Mouse (Mus musculus): ENCODE data around the gene Trp53i11. TPM values are rescaled to one million over a fixed set of nuclear protein-coding genes. Genes with fewer than 3 reads are reported as not detected.

Gene Trp53i11
- polyA plus RNA-seq, 1 experiment from 2014 or later = 77.0 TPM

GRCm38 (mm10) chr2:93175721-93176120, 11.6 kb upstream of the Trp53i11 start:
- DNase-seq (ENCODE audit: extremely low spot score, low spot score) = no peak
- H3K27ac ChIP-seq = peak overlapping the region; percentile 81
- H3K4me1 ChIP-seq = peaks cover 92% of the 10 kb centered on the region
- no peaks in the 10 kb centered on the region for H3K9me3 ChIP-seq
- WGBS = 65% methylated on average over 2 of the region's 2 CpGs
- H3K27me3 ChIP-seq (ENCODE audit: poor library complexity, severe bottlenecking) = peaks cover 77% of the 10 kb centered on the region
- H3K36me3 ChIP-seq (replicated peaks) = no peaks in the 10 kb centered on the region
- H3K4me3 ChIP-seq = no peak overlapping the region

- no peaks in the 10 kb centered on the region for H3K9me3 ChIP-seq
- peak overlapping the region; percentile 81 for H3K27ac ChIP-seq
- H3K27me3 ChIP-seq (ENCODE audit: poor library complexity, severe bottlenecking) = peaks cover 77% of the 10 kb centered on the region
- peaks cover 88% of the 10 kb centered on the region for H3K4me1 ChIP-seq
- 17% methylated on average over 4 of the region's 4 CpGs for WGBS
- no peak for DNase-seq (ENCODE audit: extremely low spot score, low spot score)
- peak overlapping the region; percentile 40; the same call in 1 of the 2 replicates for H3K4me3 ChIP-seq
- no peaks in the 10 kb centered on the region for H3K36me3 ChIP-seq (replicated peaks)
Measured at GRCm38 (mm10) chr2:93176193-93176798, 11.1 kb upstream of the Trp53i11 start.

GRCm38 (mm10) chr2:93176871-93177667, 10.3 kb upstream of the Trp53i11 start:
- no peaks in the 10 kb centered on the region for H3K36me3 ChIP-seq (replicated peaks)
- peak overlapping the region; percentile 40 for H3K4me3 ChIP-seq
- peak overlapping the region; percentile 81 for H3K27ac ChIP-seq
- H3K9me3 ChIP-seq = no peaks in the 10 kb centered on the region
- 2% methylated on average over 17 of the region's 17 CpGs for WGBS
- peaks cover 85% of the 10 kb centered on the region for H3K4me1 ChIP-seq
- peak; percentile 82 for DNase-seq (ENCODE audit: extremely low spot score, low spot score)
- H3K27me3 ChIP-seq (ENCODE audit: poor library complexity, severe bottlenecking) = peaks cover 78% of the 10 kb centered on the region

GRCm38 (mm10) chr2:93177668-93178312, 9.6 kb upstream of the Trp53i11 start:
- H3K36me3 ChIP-seq (replicated peaks) = no peaks in the 10 kb centered on the region
- H3K4me3 ChIP-seq = peak overlapping the region; percentile 40
- peaks cover 81% of the 10 kb centered on the region for H3K27me3 ChIP-seq (ENCODE audit: poor library complexity, severe bottlenecking)
- peak overlapping the region; percentile 81 for H3K27ac ChIP-seq
- 79% methylated on average over 20 of the region's 20 CpGs for WGBS
- DNase-seq (ENCODE audit: extremely low spot score, low spot score) = no peak
- H3K9me3 ChIP-seq = no peaks in the 10 kb centered on the region
- peaks cover 86% of the 10 kb centered on the region for H3K4me1 ChIP-seq

- 89% methylated on average over 4 of the region's 4 CpGs for WGBS
- DNase-seq (ENCODE audit: extremely low spot score, low spot score) = no peak
- H3K27ac ChIP-seq = peak overlapping the region; percentile 81
- H3K9me3 ChIP-seq = no peaks in the 10 kb centered on the region
- peaks cover 81% of the 10 kb centered on the region for H3K4me1 ChIP-seq
- H3K36me3 ChIP-seq (replicated peaks) = no peaks in the 10 kb centered on the region
- H3K27me3 ChIP-seq (ENCODE audit: poor library complexity, severe bottlenecking) = peaks cover 82% of the 10 kb centered on the region
- no peak overlapping the region for H3K4me3 ChIP-seq
Measured at GRCm38 (mm10) chr2:93178313-93178677, 9.1 kb upstream of the Trp53i11 start.

- WGBS = 48% methylated on average over 5 of the region's 5 CpGs
- Histone ChIP-seq H3K36me3 (replicated peaks) (no peaks in the 10 kb centered on the region), H3K27me3 (ENCODE audit: poor library complexity, severe bottlenecking) (peaks cover 95% of the 10 kb centered on the region), H3K4me1 (peaks cover 74% of the 10 kb centered on the region), H3K9me3 (no peaks in the 10 kb centered on the region), H3K4me3 (peak overlapping the region; percentile 52), H3K27ac (peak overlapping the region; percentile 31; the same call in 1 of the 2 replicates)
- DNase-seq (ENCODE audit: extremely low spot score, low spot score) = no peak
Measured at GRCm38 (mm10) chr2:93179603-93180002, 7.7 kb upstream of the Trp53i11 start.

- H3K36me3 ChIP-seq (replicated peaks) = no peaks in the 10 kb centered on the region
- peak overlapping the region; percentile 52 for H3K4me3 ChIP-seq
- WGBS = 2% methylated on average over 41 of the region's 41 CpGs
- peak overlapping the region; percentile 84 for H3K27ac ChIP-seq
- peaks cover 68% of the 10 kb centered on the region for H3K4me1 ChIP-seq
- H3K9me3 ChIP-seq = no peaks in the 10 kb centered on the region
- peaks cover 98% of the 10 kb centered on the region for H3K27me3 ChIP-seq (ENCODE audit: poor library complexity, severe bottlenecking)
- DNase-seq (ENCODE audit: extremely low spot score, low spot score) = peak; percentile 44
Measured at GRCm38 (mm10) chr2:93180077-93180844, 7.1 kb upstream of the Trp53i11 start.

GRCm38 (mm10) chr2:93182859-93183258, 4.5 kb upstream of the Trp53i11 start:
- no peaks in the 10 kb centered on the region for H3K9me3 ChIP-seq

GRCm38 (mm10) chr2:93188020-93188760, 842 bp downstream of the Trp53i11 start:
- Histone ChIP-seq H3K27ac (peak overlapping the region; percentile 93), H3K9me3 (no peaks in the 10 kb centered on the region), H3K36me3 (replicated peaks) (peaks cover 6% of the 10 kb centered on the region; the same call in 1 of the 2 replicates), H3K4me3 (peak overlapping the region; percentile 92), H3K27me3 (ENCODE audit: poor library complexity, severe bottlenecking) (peaks cover 67% of the 10 kb centered on the region), H3K4me1 (peaks cover 71% of the 10 kb centered on the region)
- peak; percentile 58 for DNase-seq (ENCODE audit: extremely low spot score, low spot score)
- WGBS = under 1% methylated on average over 53 of the region's 53 CpGs

More at GRCm38 (mm10) chr2:93182859-93183258, 4.5 kb upstream of the Trp53i11 start:
- H3K4me1 ChIP-seq = peaks cover 54% of the 10 kb centered on the region
- no peak for DNase-seq (ENCODE audit: extremely low spot score, low spot score)
- H3K27me3 ChIP-seq (ENCODE audit: poor library complexity, severe bottlenecking) = peaks cover 100% of the 10 kb centered on the region
- 77% methylated on average over 11 of the region's 11 CpGs for WGBS
- H3K27ac ChIP-seq = peak overlapping the region; percentile 41; the same call in 1 of the 2 replicates
- no peak overlapping the region for H3K4me3 ChIP-seq
- H3K36me3 ChIP-seq (replicated peaks) = no peaks in the 10 kb centered on the region

- 9% methylated on average over 19 of the region's 19 CpGs for WGBS
- no peaks in the 10 kb centered on the region for H3K9me3 ChIP-seq
- peaks cover 60% of the 10 kb centered on the region for H3K27me3 ChIP-seq (ENCODE audit: poor library complexity, severe bottlenecking)
- peak overlapping the region; percentile 92 for H3K4me3 ChIP-seq
- peak; percentile 55 for DNase-seq (ENCODE audit: extremely low spot score, low spot score)
- peak overlapping the region; percentile 93 for H3K27ac ChIP-seq
- H3K4me1 ChIP-seq = peaks cover 78% of the 10 kb centered on the region
- peaks cover 6% of the 10 kb centered on the region; the same call in 1 of the 2 replicates for H3K36me3 ChIP-seq (replicated peaks)
Measured at GRCm38 (mm10) chr2:93188761-93189458, 1.6 kb downstream of the Trp53i11 start.

- Histone ChIP-seq H3K4me3 (peak overlapping the region; percentile 92; the same call in 1 of the 2 replicates), H3K4me1 (peaks cover 88% of the 10 kb centered on the region), H3K27ac (peak overlapping the region; percentile 70), H3K27me3 (ENCODE audit: poor library complexity, severe bottlenecking) (peaks cover 39% of the 10 kb centered on the region), H3K9me3 (no peaks in the 10 kb centered on the region), H3K36me3 (replicated peaks) (peaks cover 6% of the 10 kb centered on the region; the same call in 1 of the 2 replicates)
- no peak for DNase-seq (ENCODE audit: extremely low spot score, low spot score)
- WGBS = 22% methylated on average over 9 of the region's 9 CpGs
Measured at GRCm38 (mm10) chr2:93190771-93191487, 3.6 kb downstream of the Trp53i11 start.

Data from forebrain, embryonic 10.5 days (tissue).